Mouse (Mus musculus): ENCODE measurements around the gene Stac. TPM values are rescaled to one million over a fixed set of nuclear protein-coding genes. Genes with fewer than 3 reads are reported as not detected.

Stac gene
- 39.2 and 48.5 TPM in 2 replicates for polyA plus RNA-seq (2012; rRNA removed)

DNA sequence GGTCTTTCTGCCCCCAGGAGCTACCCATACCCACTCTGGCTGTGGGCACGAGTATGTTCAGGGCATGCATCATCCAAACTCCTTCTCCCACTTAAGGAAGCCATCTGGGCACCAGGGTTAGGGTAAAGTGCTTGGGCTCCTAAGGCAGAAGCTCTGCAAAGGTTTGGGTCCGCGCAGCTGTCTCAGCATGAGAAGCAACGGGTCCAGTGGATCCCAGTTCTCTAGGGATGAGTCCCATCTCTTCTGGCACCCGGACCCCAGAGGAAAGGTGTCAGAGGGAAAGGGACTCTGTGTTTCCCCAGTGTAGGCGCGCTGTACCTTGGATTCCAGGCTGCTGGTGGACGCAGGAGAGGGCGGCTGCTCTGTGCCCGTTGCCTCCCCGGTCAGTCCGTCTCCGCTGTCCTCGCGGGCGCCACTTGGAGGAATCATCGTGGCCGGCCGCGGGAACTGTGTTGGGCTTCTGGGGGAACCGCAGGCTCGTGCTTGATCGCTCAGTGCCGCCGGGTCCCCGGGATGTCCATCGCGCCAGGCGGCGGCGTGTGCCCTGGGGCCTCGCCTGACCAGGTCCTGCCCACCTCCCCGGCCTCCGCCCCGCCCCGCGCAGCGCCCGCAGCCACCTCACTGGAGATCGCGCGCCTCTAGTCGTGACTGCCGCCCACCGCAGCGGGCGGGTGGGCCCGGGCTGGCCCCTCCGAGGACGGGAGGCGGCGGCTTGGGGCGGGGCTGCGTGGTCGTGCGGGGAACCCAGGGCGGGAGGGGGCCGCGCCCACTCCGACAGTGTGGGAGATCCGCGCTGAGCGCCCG lies at the start of gene Stac:
Gene Stac, minus strand, starts transcription at position 669 of the 804 bp plus-strand sequence.
- DNase-seq (ENCODE audit: low spot score) = peak; percentile 34

DNA sequence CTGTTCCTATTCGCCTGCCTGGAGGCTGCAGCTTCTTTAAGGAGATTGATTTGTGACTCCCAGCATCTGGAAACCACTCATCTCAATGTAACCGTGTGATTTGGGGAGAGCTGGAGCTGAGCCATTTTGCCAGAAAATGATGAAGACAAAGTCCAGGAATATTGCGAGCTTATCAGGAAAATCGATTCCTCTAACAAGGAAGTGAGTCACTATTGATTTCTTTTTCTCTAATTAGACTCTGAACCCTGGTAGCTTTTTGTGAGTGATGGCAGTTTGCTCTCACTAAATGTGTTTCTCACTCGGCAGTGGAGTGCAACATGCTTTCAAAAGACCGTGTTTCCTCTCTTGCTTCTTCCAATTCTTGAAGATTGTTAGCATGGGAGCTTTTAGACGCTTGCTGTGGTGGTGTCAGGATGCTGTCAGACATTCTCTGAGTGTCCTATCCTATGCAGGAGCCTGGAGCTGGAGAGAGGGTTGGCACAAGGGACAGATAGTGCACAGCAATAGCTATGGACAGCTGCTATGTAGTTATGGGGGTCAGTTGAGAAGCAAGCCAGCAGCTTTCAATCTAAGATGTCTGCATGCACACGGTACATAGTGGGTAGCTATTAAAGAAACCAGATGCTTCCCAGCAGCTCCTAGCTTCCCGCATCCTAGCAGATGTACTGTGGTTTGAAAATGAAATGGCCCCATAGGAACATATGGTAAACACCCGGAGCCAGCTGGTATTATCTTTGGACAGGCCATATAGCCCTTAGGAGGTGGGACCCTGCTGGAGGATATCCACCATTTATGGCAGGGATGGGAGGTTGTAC lies 49.5 kb upstream of the Stac start:
- DNase-seq (ENCODE audit: low spot score) = no peak

DNA sequence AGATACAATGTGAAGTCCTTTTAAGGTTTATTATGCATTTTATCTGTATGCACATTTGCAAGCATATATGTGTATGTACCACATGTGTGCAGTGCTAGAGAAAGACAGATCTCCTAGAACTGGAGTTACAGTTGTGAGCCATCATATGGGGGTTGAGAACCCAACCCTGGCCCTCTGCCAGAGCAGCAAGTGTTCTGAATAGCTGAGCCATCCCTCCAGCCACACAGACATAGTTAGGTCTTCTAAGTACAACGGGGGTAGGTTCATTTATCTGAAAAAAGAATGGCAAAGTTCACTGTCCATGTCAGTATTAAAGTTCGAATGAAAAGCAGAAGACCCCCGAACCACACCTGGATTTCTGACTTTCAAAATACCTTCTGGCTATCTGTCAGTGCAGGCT lies 48.9 kb upstream of the Stac start:
- no peak for DNase-seq (ENCODE audit: low spot score)

DNA sequence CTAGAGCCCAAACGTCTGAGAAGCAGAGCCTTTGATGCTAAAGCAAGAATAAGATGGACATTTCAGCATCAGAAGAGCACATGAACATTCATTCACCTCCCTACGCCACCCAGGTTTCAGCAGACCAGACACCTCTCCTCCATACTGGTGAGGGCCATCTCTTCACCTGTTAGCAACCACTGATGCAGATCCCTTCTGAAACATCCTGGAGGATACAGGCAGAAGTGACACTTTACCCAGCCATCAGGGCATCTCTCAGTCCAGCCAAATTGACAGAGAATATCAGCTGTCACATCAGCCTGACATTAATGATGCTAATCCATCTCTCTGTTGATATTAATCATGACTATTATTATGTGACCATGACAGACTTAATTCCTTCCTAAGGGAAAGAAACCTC lies 47.6 kb upstream of the Stac start:
- no peak for DNase-seq (ENCODE audit: low spot score)

DNA sequence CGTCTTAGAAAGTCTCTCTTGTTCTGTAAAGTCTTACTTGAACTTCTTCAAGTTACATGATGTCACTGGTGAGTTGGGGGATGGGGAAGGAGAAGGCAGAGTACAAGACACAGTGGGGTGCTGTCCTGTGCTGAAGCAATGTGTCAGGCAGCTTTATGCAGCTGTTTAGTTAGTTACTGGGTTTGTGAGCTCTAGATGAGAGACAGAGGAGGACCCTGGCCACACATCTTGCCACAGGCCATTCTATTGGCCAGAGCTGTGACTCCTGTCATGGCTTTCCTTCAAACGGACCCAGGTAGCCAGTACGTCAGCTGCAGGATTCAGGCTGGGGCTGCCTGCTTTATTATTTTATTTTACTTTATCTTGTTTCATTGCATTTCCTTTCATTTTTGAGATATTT lies 45.8 kb upstream of the Stac start:
- no peak for DNase-seq (ENCODE audit: low spot score)

DNA sequence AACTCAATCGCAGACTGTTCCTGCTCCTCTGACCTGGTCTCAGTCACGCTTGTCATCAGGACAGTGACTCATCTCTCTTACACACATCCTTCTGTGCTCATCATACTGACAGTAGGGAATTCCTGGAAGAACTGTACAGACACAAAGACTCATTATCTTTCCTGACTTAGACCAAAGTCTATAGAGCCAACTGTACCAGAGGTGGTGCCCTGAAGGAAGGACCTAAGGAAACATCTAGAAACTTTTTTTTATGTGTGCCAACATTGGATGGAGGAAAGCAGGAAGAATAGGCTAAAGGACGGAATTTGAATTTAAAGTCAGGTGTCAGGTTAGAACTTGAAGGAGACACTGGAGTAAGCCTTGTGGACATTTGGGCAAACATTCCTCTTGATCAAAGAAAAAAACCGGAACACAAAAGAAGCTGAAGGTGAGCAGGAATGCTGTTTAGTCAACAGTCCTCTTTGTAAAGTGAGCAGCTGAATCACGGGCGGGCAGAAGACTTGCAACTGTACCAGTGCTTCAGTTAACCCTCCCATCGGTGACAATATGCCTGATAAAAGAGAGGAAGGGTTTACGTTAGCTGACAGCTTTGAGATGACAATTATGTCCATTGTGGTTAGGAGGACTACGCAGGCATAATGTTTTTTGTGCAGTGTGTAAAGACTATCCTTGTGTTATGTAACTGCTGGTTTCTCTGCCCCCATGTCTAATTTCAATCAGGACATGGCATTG lies 42.0 kb upstream of the Stac start:
- DNase-seq (ENCODE audit: low spot score) = no peak

DNA sequence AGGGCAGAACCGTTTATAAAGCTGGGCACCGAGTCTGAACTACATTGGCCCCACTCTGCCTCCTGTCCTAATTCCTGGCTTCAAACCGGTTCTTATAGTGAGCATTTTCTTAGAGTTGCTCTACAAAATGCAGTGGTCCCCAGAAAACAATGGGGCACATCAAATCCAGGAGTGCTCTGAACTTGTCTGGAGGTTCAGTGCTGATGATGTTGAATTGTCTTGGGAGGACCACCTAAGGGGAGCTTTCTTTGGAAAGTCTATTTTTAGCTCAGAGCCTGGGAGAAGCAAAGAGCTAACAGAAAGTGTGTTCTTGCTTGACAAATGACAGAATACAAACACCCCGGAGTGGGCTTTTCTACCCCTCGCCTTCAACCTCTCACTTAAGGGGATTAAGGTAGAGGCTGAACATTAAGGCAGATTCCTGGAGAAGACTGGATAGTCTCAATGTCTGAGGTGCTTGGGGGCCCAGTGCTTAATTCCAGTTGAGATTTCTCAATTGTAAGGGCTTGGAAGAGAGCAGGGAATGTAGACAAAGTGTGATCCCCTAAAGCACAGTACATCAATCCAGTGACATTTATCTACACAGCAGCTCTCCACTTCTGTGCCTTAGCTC lies 34.9 kb upstream of the Stac start:
- DNase-seq (ENCODE audit: low spot score) = no peak

DNA sequence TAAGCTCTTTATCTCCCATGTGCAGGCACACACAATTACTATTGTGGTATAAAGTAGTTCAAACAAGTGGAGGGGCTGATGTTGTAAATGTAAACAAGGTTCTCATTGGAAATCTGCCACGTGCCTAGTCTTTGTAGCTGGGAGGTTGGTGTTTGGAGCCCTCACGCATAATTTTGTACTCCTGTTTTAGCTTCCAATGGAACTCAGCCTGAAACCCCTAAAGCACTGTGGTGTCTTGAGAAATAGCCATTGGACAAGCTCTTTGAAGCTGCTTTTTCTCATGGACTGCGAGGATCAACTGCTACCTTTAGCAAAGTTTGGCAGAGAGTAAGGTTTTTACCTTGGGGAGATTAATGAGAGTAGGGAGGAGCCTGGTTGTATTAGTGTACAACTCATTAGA lies 24.3 kb upstream of the Stac start:
- DNase-seq (ENCODE audit: low spot score) = no peak

DNA sequence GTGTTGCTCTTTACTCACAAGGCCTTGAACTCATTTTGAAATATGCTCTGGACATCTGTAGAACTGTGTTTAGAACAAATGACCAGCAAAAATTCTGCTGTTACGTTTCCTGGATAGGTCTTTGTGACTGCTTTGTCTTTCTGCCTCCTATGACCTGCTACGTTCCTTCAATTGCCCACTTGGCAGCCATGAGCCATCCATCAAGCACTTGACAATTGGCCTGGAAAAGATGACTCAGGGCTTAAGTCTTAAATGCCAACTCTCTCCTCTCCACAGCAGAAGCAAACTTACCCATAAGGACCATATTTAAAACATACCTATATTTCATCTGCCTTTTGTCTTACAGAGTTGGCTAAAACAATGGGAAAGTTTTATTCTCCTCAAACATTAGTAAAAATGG lies 10.0 kb upstream of the Stac start:
- DNase-seq (ENCODE audit: low spot score) = no peak

DNA sequence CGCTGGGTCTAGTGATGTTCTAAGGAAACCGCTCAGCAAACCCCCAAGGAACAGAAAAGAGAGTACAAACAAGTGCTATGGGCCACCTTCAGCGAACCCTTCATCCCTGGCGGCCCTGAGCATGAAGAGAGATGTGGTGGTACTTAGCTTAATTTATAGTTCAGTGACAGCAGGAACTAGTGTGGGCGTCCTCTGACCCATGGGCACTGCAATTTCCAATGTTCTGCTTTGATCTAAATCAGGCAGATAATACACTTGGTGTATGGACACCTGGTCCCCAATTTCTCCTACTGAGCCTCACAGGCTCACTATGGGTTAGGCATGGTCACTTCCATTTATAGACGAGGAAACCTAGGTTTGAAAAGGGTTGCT lies 322 bp upstream of the Stac start:
- DNase-seq (ENCODE audit: low spot score) = no peak

DNA sequence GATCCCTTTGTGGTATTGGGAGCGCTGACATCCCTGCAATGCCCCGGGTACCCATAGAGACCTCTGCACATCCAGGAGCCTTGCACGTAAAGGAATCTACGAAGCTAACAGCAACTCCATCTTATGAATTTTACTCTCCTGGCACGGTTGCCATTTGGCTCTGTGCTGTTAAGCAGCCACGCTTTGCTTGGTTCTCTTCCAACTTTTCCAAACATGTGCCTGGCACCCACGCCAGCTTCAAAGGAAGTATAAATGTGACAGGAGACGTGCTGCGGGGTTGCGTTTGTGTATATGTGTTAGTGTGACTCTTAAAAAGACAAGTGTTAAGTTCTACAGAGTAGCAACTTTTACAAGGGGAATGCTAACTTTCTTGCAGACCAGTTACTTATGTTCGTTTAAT lies 1.0 kb downstream of the Stac start:
- DNase-seq (ENCODE audit: low spot score) = no peak

DNA sequence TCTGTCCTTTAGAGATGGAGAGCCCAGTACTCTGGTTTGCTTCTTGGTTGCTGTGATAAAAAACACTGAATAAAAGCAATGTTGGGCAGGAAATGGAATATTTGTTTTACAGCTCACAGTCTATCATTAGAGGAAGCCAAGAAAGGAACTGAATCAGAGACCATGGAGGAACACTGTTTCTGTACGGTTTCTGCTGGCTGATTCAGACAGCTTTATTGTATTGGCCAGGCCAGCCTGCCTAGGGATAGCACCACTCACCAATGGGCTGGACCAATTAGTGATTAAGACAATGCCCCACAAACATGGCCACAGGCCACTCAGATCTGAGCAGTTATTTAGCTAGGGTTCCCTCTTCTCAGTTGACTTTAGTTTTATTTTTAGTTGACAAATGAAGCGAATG lies 6.0 kb downstream of the Stac start:
- no peak for DNase-seq (ENCODE audit: low spot score)

DNA sequence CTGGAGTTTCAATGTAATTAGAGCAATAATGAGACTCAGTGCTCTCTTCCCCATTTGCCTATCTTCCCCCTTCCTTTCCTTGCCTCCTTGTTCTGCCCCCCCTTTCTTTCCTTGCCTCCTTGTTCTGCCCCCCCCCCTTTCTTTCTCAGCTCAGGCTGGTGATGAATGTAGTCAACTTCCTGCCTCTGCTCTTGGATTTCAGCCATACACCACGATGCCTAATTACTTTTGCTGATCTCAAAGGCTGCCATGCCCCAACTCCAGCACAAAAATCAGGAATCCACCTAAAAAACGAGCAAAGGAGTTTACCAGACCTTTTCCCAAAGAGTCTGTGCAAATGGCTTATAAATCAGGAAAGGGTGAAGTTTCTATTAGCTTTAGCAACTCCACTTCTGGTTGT lies 10.6 kb downstream of the Stac start:
- DNase-seq (ENCODE audit: low spot score) = no peak

DNA sequence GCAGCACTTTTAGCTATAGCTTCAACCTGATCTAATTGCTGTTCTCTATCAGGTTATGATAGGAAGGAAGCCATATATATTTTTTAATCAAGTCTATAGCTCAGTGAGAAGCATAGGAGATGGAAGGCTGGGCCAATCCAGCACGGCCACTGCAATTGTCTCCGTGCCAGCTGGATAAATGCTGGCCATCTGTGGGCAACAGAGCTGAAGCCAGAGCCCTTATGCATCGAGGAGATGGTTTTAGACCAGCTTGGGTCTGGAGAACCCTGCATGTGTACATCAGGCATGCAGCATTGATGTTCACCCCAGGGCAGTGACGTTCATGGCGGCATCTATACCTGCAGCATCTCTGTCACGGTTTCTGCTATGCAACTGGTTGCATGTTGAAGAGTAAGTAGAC lies 20.3 kb downstream of the Stac start:
- DNase-seq (ENCODE audit: low spot score) = no peak

DNA sequence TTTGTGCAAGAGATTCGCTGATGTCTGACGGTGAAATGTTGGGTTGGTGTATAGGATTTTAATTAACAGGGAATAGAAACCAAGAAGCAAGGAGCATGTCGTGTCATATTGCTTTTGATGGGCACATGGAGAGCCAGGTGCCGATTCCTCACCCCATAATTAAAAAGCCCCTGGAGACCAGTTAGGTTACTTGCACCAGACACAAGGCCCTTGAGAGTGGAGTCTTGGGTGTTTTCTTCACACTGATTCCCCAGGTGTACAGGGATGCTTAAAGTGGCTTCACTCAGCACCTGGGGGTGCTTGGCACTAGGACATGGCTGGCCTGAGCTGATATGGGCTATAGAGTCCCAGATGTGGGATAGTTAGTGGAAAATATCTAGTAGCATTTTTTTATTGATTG lies 35.1 kb downstream of the Stac start:
- no peak for DNase-seq (ENCODE audit: low spot score)

DNA sequence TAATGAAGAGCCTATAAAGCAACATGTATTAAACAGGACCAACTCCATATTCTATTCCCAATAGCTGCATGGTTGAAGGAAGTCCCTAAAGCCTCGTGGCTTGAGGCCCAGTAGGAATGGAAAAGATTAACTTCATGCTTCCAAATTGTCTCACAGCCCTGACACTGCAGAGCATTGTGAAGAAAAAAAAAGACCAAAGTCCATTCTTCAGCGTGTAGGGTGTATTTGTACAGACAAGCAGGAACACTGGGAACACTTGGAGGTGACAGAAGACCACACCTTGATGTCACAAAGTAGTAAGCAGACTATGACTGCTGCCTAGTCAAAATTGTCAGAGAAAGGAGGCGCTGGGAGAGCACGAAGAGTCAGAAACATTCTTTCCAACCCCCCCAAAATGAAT lies 45.9 kb downstream of the Stac start:
- no peak for DNase-seq (ENCODE audit: low spot score)

DNA sequence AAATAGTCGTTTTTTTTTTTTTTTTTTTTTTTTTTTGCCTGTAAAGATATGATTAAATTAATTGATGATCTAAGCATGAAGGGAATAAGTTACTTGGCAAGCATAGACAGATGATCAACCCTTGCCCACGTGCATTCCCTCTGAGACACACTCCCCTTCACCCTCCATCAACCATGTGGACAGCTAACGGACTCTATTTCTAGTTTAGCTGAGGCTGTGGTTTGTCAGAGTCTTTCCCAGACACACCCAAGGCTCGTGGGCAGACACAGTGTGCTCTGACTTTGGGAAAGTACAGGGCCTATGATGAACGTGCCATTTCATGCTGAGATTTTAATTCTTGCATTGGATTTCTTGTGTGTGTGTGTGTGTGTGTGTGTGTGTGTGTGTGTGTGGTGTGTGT lies 46.8 kb downstream of the Stac start:
- DNase-seq (ENCODE audit: low spot score) = no peak

DNA sequence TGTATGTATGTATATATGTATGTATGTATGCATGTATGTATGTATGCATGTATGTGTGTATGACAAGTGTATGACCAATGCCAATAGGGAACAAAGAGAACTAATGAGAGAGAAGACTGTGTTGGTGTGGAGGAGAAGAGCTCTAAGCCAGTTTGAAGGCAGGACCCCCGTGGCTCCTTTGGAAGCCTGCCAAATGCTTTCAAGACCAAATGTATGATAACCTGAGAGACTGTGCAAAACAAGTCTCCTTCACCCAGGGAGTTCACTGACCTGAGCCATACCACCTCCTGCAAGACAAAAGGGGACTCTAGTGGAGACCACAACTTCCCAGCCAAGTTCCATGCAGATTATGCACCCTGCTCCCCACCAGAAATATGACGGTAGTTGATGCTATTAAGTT lies 52.5 kb downstream of the Stac start:
- DNase-seq (ENCODE audit: low spot score) = no peak

DNA sequence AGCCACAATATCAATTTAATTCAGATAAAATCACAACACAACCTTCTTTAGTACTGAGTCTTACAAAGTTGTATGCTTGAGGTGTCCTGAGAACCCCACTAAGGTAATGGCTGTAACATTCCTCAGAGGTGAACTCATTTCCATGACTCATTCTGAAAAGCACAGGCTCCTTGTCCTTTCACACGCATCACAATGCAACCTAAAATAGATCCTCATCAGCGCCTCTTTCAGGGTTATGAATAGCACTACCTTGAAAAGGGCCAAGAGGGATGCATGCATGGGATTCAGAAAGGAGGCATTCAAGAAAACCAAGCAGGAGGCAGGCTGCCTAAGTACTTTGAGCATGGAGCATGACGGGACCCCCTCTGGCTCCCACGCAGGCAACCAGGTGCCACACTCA lies 57.3 kb downstream of the Stac start:
- no peak for DNase-seq (ENCODE audit: low spot score)

DNA sequence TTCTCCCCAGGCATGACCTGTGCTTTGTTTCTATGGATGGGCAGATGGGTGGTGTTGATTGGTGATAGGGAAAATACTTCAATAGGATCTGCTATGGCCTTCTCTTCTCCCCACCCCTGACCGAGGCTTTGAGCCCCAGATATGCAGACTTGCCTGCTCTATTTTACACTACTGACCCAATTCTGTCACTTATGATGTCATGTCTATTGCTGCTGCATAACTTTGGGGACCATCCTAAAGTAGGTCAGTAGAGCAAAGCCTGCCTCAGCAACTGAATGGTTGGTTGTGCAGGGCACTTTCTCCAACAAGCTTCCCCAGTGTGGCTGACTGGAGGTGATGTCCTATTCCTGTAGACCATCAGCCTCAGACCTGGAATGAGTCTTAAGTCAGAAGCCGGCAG lies 69.0 kb downstream of the Stac start:
- no peak for DNase-seq (ENCODE audit: low spot score)

DNA sequence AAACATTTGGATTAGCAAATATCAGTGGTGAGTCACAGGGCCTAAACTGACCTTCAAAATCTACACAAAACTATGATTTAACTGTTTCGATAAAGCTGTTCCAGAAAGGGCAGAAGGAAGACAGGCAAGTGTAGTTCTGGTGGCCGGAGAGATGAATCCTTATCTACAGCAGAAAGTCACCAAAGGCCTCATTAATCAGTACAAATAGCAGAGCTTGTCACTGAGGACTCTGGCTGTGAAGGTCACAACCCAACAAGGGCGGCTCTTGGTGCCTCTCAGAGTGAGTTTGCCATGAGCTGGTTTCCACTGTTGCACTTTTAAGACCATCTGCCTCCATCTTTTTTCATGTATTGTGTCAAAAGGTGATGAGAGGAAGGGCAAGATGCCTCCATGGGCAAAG lies 78.8 kb downstream of the Stac start:
- no peak for DNase-seq (ENCODE audit: low spot score)

DNA sequence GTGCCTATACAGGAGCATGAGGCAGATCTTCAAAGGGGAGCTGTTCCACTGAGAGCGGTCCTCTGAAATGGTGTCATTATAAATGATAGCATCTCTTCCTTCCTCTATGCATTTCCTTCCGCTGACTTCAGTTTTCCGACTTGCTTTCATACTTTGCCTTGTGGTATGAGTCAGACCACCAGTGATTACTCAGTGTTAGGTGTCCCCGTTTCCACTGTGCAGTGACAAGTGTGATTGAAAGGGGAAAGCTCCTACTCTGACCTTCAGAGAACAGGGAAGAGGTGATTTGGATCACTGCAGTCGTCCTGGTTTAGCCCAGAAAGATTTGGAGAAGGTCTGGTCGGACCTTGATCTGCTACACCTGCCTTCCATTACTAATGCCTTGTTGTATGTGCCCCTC lies 81.4 kb downstream of the Stac start:
- DNase-seq (ENCODE audit: low spot score) = no peak

All from urinary bladder, adult 2 months (tissue).